Mouse (Mus musculus) mature B cell (primary cell): Measurements from ENCODE around the gene Mfsd9.
"Not testable (repeated sequence)": the region's sequence is repeated elsewhere in the genome, so short reads cannot be mapped to it uniquely, and the experiment has no call there.

Experiments
- in situ Hi-C: fragments of 300-500 bp; cut with MboI; formaldehyde crosslinking; loops from 2 replicates; pipeline ENCODE4 v1.14.3; 2019

Gene Mfsd9

DNA sequence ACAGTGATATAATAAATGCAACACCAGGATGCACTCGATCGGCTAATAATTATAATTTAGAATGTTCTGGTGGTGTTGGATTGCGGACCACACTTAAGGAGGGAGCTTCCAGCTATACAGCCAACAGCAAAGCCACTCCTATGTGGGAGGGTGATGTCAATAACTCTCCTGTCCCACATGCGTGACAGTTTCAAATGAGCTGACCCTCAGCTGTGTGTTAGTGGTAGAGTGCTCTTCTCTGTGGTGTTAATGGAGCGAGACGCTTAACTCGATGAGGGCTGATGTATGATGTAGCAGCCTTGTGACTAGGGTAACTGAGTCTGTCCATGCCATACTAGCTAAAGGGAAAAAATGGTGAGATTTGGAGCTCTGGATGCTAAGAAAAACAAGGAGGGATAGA, 7.0 kb downstream of the Mfsd9 start:
- in situ Hi-C loops, result no loop called here

GRCm38 (mm10) chr1:40776763-40777162, 13.7 kb downstream of the Mfsd9 start:
- in situ Hi-C loops, result no loop called here

GRCm38 (mm10) chr1:40776102-40776501, 14.4 kb downstream of the Mfsd9 start:
- in situ Hi-C loops, result no loop called here

DNA sequence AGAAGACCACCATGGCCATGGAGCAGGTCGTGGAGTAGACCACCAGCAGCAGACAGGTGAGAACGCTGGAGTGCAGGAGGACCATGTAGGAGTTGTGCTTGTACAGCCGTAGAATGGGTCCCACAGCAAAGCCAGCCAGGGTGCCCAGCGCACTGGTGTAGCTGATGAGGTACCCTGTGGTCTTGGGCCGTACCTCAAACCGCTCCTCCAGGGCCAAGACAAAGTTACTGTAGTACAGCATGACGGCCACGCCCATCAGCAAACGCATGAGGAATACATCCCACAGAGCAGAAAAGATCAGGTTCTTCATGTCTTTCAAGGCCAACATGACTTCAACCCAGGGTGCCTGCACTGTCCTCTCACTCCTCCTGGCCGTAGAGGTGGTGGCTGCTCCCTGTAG, 16.4 kb downstream of the Mfsd9 start:
- in situ Hi-C loops, result no loop called here

DNA sequence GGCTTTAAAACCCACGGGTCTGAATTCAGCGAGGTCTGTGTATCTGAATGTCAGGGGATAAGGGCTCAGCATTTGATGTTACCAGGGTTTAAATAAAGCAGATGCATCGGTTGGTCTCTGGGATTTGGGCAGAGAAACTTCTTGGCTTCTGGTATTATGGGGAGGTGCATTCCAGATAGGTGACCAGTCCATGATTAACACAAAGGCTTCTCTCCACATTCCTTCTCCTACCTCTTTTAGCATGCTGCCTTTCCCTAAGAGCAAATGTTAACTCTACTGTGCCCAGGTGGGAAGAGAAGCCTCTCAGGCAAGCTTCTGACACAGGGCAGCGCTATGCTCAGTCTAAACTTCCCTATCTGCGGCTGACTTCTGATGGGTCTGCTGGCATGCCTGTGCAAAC, 17.3 kb downstream of the Mfsd9 start:
- in situ Hi-C loops, result no loop called here

DNA sequence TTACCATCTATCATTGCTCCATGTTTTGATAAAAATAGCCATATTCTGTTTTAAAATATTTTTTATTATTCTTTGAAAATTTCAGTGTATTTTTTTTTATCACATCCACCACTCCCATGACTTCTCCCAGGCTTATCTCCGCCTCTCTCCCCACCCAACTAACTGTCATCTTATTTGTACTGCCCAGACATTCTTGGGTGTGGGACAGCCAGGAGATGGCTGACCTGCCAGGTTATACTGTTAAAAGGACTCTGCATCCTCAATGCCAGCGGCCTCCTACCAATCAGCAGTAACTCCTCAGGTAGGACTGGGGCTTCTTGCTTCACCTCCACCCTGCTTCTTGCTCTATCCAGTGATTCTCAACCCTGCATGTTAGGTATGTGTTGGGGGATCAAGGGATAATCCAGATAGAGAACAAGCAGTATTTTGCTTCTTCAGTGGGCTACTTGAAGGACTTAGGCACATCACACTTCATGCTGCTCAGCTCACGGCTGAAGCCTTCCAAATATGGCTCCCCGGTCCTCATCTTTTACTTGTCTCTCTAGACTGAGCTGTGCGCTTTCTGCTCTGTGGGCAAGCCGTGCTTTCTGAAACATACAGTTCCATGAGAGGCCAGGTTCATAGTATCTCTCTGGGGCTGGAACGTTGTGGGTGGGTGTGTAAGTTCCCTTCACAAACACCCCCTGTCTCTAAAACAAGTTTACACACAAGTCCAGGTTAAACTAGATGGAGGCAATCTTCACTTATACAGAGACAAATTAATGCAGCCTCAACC, 19.1 kb downstream of the Mfsd9 start:
- in situ Hi-C loops, result no loop called here

GRCm38 (mm10) chr1:40769331-40769894, 21.1 kb downstream of the Mfsd9 start:
- in situ Hi-C loops, result no loop called here

- in situ Hi-C loops, result no loop called here
Observed at GRCm38 (mm10) chr1:40768606-40769005, 21.9 kb downstream of the Mfsd9 start.

- in situ Hi-C loops, result no loop called here
Observed at GRCm38 (mm10) chr1:40767588-40767987, 22.9 kb downstream of the Mfsd9 start.

DNA sequence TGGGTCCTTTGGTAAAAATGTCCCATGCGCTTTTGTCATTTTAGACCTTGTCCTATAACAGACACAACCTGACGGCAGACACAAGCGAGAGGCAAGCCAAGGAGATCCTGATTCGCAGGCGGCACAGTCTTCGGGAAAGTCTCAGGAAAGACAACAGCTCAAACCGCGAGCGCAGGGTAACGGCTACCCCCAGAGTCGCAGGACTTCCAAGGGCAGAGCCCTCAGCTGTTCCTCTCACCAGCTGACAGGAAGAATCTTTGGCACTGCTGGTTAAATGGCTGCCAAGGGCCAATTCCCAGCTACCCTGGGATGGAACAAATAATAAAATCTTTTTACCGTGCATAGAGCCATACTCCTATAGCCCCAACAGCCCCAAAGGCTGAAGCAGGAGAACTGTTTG, 25.0 kb downstream of the Mfsd9 start:
- in situ Hi-C loops, result no loop called here

GRCm38 (mm10) chr1:40764701-40765275, 25.7 kb downstream of the Mfsd9 start:
- in situ Hi-C loops, result no loop called here

DNA sequence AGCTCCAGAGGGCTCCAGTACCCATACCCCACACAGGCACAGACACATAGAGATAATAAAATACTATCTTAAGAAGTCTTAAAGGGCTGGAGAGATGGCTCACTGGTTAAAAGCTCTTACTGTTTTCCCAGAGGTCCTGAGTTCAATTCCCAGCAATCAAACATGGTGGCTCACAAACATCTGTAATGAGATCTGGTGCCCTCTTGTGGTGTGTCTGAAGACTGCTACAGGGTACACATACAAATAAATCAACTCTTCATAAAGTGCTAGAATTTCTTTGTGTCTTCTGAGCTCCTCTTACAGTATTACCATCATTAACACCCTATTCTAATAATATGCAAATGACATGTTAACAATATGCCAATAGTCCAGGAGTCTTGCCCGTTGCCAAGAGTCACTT, 26.4 kb downstream of the Mfsd9 start:
- in situ Hi-C loops, result no loop called here

DNA sequence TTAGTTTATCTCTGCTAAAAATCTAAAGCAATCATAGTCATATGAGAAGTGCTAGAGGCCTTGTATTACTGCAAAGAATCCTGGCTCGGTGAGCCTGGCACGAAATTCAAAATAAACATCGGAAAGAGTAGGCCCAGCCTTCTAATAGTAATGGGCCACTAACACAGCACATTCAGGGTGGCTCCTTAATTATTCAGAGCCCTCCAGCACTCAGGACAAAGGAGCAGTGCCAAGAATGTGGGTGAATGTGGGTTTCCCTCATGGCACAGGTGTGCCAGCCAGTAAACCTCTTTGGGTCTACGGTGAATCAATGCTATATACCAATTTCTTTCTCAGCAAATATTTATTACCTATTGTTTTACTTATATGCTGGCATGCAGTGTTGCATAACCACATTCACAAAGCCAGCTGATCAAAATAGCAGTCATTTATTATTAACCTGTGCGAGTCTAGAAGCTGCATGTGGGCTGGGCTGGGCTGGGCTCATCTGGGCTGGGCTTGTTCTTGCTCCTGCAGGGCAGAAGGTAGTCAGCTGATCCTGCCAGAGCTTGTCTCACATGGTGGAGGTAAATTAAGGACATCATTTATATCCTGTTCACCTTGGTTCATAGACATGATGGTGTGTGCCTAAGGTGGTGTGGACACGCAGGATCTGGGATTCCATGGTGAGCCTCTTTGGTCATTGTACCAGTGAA, 30.6 kb downstream of the Mfsd9 start:
- in situ Hi-C loops, result no loop called here

GRCm38 (mm10) chr1:40746089-40746488, 44.4 kb downstream of the Mfsd9 start:
- in situ Hi-C loops, result no loop called here

GRCm38 (mm10) chr1:40740739-40741138, 49.7 kb downstream of the Mfsd9 start:
- in situ Hi-C loops, result no loop called here

GRCm38 (mm10) chr1:40738246-40738645, 52.2 kb downstream of the Mfsd9 start:
- in situ Hi-C loops, result not testable (repeated sequence)

DNA sequence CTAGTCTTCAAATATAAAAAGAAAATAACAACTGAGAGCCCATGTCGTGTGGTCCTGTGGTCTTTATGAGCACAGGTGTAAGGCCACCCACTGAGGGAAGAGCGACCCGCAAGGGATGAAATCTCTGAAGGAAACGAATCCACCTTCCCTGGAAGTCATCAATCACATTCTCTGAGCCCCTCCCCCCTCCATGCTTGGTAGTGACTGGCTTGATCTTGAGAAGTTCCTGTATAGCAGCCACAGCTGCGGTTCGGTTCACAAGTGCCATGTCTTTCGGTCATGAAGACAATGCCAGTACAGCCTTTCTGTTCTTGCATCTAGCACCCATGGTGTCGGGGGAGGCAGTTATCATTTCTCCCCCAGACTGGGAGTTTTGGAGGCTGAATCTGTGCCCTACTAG, 52.8 kb downstream of the Mfsd9 start:
- in situ Hi-C loops, result no loop called here

- in situ Hi-C loops, result no loop called here
Observed at GRCm38 (mm10) chr1:40728636-40729035, 61.9 kb downstream of the Mfsd9 start.

GRCm38 (mm10) chr1:40727404-40727803, 63.1 kb downstream of the Mfsd9 start:
- in situ Hi-C loops, result no loop called here

- in situ Hi-C loops, result no loop called here
Observed at GRCm38 (mm10) chr1:40726051-40726450, 64.4 kb downstream of the Mfsd9 start.
